Mouse (Mus musculus) embryonic fibroblast, embryonic 13.5 days (primary cell): ENCODE data around the gene Frmd4b.

Source experiments
- CTCF ChIP-seq: IDR thresholded peaks from 2 replicates; pipeline ENCODE4 v1.5.1; 2011; ENCODE audit warnings: mild to moderate bottlenecking, control low read depth, low read length, moderate library complexity, borderline replicate concordance; ENCODE audit not compliant: insufficient read depth
- POLR2A ChIP-seq: IDR thresholded peaks from 2 replicates; pipeline ENCODE4 v1.6.1; 2011; ENCODE audit warnings: low read depth, mild to moderate bottlenecking, control low read depth, low read length, moderate library complexity

DNA sequence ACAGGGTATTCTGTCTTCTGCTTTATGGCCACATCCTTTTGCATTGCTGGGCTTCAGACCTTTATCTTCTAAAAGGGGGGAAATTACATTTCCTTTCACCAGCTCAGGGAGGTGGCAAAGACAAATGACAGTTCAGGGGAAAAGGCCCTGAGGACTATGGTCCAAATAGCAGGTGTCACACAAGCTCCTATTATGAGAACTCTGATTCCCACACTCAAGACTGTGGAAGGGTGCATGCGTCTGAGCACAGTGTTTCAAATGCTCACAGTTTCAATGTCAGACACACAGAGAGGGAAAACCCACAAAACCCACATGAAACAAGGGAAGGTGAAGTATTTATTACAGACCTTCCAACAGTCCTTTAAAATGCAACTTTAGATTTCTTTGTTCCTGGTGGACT is 246.9 kb downstream of the Frmd4b start:
- no peak for TF ChIP-seq CTCF
- TF ChIP-seq POLR2A: no peak
